Mouse (Mus musculus) lung, postnatal 10 days (tissue): ENCODE measurements around the gene Purb.
"Not testable (repeated sequence)": the region's sequence is repeated elsewhere in the genome, so short reads cannot be mapped to it uniquely, and the experiment has no call there.

Experiments
- DNase-seq: peaks from one replicate; pipeline ENCODE4 v3.0.0; 2021

The Purb gene

GRCm38 (mm10) chr11:6443727-6444076 is 32.0 kb downstream of the Purb start:
- DNase-seq: no peak

GRCm38 (mm10) chr11:6443102-6443501 is 32.6 kb downstream of the Purb start:
- no peak for DNase-seq

- DNase-seq: no peak
Observed at GRCm38 (mm10) chr11:6442566-6442965, 33.2 kb downstream of the Purb start.

DNA sequence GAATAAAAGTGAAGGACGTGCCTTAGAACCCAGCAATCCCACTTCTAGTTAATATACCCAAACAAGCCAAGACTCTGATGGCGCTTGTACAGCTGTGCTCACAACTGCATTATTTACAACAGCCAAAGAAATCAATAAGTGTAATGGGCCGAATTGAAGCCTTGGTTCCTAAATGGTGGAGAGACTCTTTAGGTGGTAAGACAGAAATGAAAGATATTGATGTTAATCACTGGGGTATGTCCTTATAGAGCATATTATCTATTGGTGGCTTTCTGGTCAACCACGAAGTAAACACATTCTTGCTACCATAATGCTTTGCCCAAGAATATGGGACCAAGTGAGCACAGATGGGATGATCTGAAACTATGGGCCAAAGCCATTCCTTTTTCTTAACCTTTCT is 35.5 kb downstream of the Purb start:
- DNase-seq: no peak

DNA sequence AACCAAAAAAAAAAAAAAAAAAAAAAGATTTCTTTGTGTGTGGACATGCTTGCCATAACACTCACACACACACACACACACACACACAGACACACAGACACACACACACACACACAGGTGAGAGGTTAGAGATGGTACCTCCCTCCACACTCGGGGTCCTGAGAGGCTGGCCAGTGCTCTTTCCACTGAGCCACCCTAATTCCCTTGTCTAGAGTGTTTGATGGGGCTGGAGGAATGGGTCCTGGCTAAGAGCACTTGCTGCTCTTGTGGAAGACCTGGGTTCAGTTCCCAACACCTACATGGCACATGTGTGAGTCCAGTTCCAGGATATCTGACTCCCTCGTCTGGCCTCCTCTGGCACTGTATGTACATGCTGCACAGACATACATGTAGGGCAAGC is 38.0 kb downstream of the Purb start:
- no peak for DNase-seq

DNA sequence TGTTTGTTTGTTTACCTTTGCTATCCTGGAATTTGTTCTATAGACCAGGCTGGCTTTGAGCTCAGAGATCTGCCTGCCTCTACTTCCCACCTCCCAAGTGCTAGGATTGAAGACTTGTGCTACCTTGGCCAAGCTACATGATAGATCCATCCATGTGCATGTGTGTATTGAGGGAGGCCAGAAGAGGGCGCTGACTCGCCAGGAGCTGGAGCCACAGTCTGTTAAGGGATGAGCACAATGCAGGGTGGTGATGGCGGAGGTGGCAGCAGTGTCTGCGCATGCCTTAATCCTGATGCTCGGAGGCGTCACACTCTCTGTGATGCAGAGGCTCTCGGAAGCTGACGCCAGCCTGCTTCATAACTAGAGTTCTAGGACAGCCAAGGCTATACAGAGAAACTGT is 39.3 kb downstream of the Purb start:
- peak; percentile 72 for DNase-seq

DNA sequence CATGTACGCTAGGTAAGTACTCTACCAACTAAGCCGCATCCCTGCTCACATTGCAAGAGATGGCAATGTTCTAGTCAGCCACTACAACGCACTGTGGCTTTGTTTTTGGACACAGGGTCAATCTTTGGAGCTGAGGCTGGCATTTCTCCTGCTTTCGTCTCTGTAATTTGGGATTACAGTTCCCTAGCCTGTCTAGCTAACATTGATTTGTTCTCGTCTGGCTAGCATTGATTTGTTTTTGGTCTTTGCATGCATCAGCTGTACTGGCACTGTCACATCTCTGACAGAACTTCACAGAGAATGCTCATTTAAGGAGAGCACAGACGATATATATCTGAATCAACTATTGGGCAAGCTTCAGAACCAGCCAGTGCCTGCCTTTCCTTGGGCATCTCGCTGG is 45.5 kb downstream of the Purb start:
- no peak for DNase-seq

DNA sequence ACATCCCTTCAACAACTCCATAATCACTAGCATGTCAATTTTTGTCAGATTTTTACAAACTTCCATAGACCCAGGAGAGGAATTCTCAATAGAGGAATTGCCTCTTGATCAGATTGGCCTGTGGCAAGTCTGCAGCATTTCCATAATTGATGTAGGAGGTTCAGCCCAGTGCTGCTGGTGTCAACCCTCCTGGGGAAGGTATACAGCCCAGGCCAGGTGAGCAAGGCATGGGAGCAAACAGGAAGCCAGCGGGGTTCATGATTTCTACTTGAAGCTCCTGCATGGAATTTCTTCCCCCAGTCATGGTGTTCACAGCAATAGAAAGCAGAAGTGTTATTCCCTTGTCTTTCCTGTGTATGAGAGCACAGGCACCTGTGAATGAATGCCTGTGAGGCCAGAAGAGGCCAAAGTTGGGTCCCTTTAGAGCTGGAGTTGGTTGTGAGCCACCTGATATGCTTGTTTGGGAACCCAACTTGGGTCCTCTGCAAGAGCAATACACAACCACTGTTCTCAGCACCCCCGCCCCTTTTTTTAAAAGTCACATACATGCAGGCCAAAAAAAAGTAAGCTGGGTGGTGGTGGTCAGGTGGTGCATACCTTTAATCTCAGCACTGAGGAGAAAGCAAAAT is 54.9 kb downstream of the Purb start:
- DNase-seq: no peak

DNA sequence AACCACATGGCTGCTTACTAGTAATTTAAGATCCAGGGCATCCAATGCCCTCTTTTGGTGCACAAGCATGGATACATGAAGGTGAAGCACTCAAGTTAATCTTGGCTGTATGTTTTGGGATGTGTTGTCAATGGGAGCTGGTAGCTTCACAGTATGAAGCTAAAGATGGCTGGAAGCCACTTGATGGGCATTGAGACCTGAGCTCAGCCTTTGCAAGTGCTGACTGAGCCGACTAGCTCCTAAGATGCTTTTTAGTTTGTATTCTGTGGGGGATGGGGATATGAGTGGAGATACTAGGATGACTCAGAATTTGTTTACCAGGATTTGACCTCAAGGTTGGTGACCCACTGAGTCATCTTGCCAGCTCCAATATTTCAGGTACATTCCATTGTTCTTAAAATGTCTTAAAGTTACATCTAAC is 55.4 kb downstream of the Purb start:
- no peak for DNase-seq

- not testable (repeated sequence) for DNase-seq
Observed at GRCm38 (mm10) chr11:6419156-6419555, 56.6 kb downstream of the Purb start.

- DNase-seq: no peak
Observed at GRCm38 (mm10) chr11:6418751-6419150, 57.0 kb downstream of the Purb start.
